Mouse (Mus musculus): ENCODE measurements around the gene Tdpoz3. TPM values are rescaled to one million over a fixed set of nuclear protein-coding genes. Genes with fewer than 3 reads are reported as not detected.
A peak's percentile ranks its signal among the peaks of the same experiment; 100 is the strongest.
"Not testable (repeated sequence)": the region's sequence is repeated elsewhere in the genome, so short reads cannot be mapped to it uniquely, and the experiment has no call there.

Tdpoz3 gene
- not detected in 2 replicates for polyA plus RNA-seq (2014; fragmentation: Nextera tagmentation; extraction: Ambion mirVana)

DNA sequence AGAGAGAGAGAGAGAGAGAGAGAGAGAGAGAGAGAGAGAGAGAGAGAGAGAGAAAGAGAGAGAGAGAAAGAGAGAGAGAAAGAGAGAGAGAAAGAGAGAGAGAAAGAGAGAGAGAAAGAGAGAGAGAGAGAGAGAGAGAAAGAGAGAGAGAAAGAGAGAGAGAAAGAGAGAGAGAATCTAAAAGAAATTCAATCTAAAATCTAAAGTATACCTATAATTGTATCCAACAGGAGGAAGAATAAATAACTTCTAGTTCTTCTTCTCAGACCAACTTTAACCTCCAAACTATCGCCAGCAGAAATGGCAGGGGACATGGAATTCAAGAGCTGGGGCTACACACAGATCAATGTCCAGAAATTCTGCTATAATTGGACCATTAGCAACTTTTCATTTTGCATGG lies at the start of gene Tdpoz3:
Gene Tdpoz3, plus strand, starts transcription at position 301 of the 400 bp plus-strand sequence.
- not testable (repeated sequence) for H3K27ac ChIP-seq (ENCODE audit: low read depth); DNase-seq (ENCODE audit: low spot score); H3K27me3 ChIP-seq (replicated peaks; ENCODE audit: control insufficient read depth, insufficient read depth, low read length); H3K4me1 ChIP-seq (replicated peaks; ENCODE audit: control insufficient read depth, insufficient read depth, low read length); H3K4me2 ChIP-seq (ENCODE audit: low read length); H3K4me3 ChIP-seq (ENCODE audit: low read depth, low read length); H3K36me3 ChIP-seq (ENCODE audit: control insufficient read depth, insufficient read depth, low read length); H3K9ac ChIP-seq (ENCODE audit: low read length); H3K9me3 ChIP-seq (ENCODE audit: control insufficient read depth, low read length); ATAC-seq (replicated peaks; ENCODE audit: low FRiP score, low TSS enrichment, low read depth)
- 75% methylated on average over 1 of the region's 1 CpGs for WGBS

DNA sequence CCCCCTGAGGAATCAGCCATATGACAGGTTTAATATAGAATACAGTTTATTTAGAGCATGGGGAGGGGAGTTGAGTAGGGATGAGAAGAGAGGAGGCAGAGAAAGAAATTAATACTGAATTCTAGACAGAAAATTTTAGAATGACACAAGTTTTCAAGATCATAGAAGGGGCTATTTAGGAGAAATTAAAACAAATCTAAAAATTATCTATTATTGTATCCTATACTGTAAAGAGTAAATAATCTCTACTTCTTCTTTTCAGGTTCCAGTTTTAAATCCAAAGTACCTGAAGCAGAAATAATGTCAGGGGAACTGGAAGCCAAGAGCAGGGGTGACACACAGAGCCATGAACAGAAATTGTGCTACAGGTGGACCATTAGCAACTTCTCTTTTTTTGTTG lies 29.7 kb upstream of the Tdpoz3 start, which contains the start of gene Tdpoz4:
Gene Tdpoz4, plus strand, starts transcription at position 301 of the 400 bp plus-strand sequence.
- not testable (repeated sequence) for H3K4me3 ChIP-seq (ENCODE audit: low read depth, low read length); DNase-seq (ENCODE audit: low spot score); ATAC-seq (replicated peaks; ENCODE audit: low FRiP score, low TSS enrichment, low read depth); H3K36me3 ChIP-seq (ENCODE audit: control insufficient read depth, insufficient read depth, low read length); H3K27me3 ChIP-seq (replicated peaks; ENCODE audit: control insufficient read depth, insufficient read depth, low read length); H3K27ac ChIP-seq (ENCODE audit: low read depth); H3K4me1 ChIP-seq (replicated peaks; ENCODE audit: control insufficient read depth, insufficient read depth, low read length); H3K9ac ChIP-seq (ENCODE audit: low read length); H3K4me2 ChIP-seq (ENCODE audit: low read length); H3K9me3 ChIP-seq (ENCODE audit: control insufficient read depth, low read length)

DNA sequence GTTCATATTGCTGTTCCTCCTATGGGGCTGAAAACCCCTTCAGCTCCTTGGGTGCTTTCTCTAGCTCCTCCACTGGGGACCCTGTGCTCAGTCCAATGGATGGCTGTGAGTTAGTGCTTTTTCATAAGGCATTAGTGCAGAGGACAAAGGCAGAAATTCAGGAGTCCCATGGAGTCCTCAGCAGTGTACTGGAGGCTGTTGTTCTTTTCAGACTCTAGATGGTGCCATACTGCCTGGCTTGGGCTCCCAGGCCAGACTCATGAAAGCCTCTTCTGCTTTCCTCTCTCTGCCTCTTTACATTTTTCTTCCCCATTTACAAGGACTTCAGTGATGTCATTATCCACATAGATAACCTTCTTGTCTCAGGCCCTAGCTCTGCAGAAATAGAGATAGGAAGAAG lies 12.5 kb upstream of the Tdpoz3 start:
- not testable (repeated sequence) for H3K4me1 ChIP-seq (replicated peaks; ENCODE audit: control insufficient read depth, insufficient read depth, low read length); H3K4me3 ChIP-seq (ENCODE audit: low read depth, low read length); H3K36me3 ChIP-seq (ENCODE audit: control insufficient read depth, insufficient read depth, low read length); DNase-seq (ENCODE audit: low spot score); H3K4me2 ChIP-seq (ENCODE audit: low read length); H3K27me3 ChIP-seq (replicated peaks; ENCODE audit: control insufficient read depth, insufficient read depth, low read length); H3K9ac ChIP-seq (ENCODE audit: low read length); H3K27ac ChIP-seq (ENCODE audit: low read depth); H3K9me3 ChIP-seq (ENCODE audit: control insufficient read depth, low read length)
- 0 out of 2 replicates have a peak, but pooled peaks have one; percentile 27 for ATAC-seq (replicated peaks; ENCODE audit: low FRiP score, low TSS enrichment, low read depth)

DNA sequence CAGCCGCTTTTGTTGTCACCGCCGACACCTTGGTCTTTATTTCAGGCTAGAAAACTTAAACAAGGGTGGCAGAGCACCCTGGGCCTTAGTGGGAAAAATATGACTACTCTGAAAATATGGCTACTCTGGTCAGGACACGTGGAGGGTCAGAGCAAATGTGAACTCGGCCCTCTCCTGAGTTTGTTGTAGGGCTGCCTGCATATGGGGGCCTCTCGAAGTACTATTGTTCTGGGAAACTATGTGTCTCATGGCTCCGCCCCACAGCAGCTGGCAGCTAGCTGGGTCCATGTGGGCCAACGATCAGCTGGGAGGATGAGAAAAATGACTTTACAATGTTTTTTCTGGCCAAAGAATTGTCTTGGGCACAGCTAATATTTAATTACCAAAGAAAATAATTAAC lies 33.1 kb downstream of the Tdpoz3 start:
- not testable (repeated sequence) for ATAC-seq (replicated peaks; ENCODE audit: low FRiP score, low TSS enrichment, low read depth)

DNA sequence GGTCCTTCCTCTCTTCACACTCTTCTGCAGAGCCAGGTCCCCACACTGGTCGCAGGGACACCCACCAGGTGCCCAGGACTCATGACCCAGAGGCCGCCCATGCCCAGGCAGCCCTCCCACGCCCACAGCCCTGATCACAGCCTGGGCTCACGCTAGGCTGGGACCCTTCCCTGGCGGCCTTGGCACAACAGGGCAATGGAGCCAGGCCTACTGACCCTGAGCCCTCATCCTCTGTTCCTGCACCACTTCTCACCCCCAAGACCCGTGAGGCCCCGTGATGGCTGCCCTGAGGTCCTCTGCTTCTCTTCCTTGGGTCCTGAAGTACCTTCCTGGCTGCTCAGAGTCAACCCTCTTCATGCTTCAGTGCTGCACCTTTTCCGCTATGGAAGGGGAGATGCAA lies 44.8 kb downstream of the Tdpoz3 start:
- ATAC-seq (replicated peaks; ENCODE audit: low FRiP score, low TSS enrichment, low read depth); DNase-seq (ENCODE audit: low spot score): not testable (repeated sequence)
- WGBS: 91% methylated on average over 7 of the region's 8 CpGs

More for the DNA sequence above, 33.1 kb downstream of the Tdpoz3 start:
- not testable (repeated sequence) for H3K9ac ChIP-seq (ENCODE audit: low read length); DNase-seq (ENCODE audit: low spot score); H3K4me2 ChIP-seq (ENCODE audit: low read length); H3K4me3 ChIP-seq (ENCODE audit: low read depth, low read length); H3K27me3 ChIP-seq (replicated peaks; ENCODE audit: control insufficient read depth, insufficient read depth, low read length); H3K4me1 ChIP-seq (replicated peaks; ENCODE audit: control insufficient read depth, insufficient read depth, low read length); H3K9me3 ChIP-seq (ENCODE audit: control insufficient read depth, low read length); H3K27ac ChIP-seq (ENCODE audit: low read depth); H3K36me3 ChIP-seq (ENCODE audit: control insufficient read depth, insufficient read depth, low read length)
- WGBS: 81% methylated on average over 8 of the region's 8 CpGs

More for the DNA sequence above, 44.8 kb downstream of the Tdpoz3 start:
- H3K36me3 ChIP-seq (ENCODE audit: control insufficient read depth, insufficient read depth, low read length); H3K4me3 ChIP-seq (ENCODE audit: low read depth, low read length); H3K27ac ChIP-seq (ENCODE audit: low read depth); H3K9me3 ChIP-seq (ENCODE audit: control insufficient read depth, low read length); H3K4me2 ChIP-seq (ENCODE audit: low read length); H3K27me3 ChIP-seq (replicated peaks; ENCODE audit: control insufficient read depth, insufficient read depth, low read length); H3K9ac ChIP-seq (ENCODE audit: low read length); H3K4me1 ChIP-seq (replicated peaks; ENCODE audit: control insufficient read depth, insufficient read depth, low read length): not testable (repeated sequence)

Other genes starting within 250 kb of the Tdpoz3 start
- not detected in 2 replicates for gene Tdpoz2, start 173.3 kb upstream of the Tdpoz3 start, polyA plus RNA-seq (2014; fragmentation: Nextera tagmentation; extraction: Ambion mirVana)
- gene Tdpoz1, start 149.7 kb upstream of the Tdpoz3 start, polyA plus RNA-seq (2014; fragmentation: Nextera tagmentation; extraction: Ambion mirVana): not detected in 2 replicates
- not detected in 2 replicates for gene Gm37596, start 132.9 kb upstream of the Tdpoz3 start, polyA plus RNA-seq (2014; fragmentation: Nextera tagmentation; extraction: Ambion mirVana)
- gene Gm5773, start 53.0 kb upstream of the Tdpoz3 start, polyA plus RNA-seq (2014; fragmentation: Nextera tagmentation; extraction: Ambion mirVana): not detected in 2 replicates
- gene Tdpoz4, start 29.6 kb upstream of the Tdpoz3 start, polyA plus RNA-seq (2014; fragmentation: Nextera tagmentation; extraction: Ambion mirVana): not detected in 2 replicates
- gene Gm9117, start 117.5 kb downstream of the Tdpoz3 start, polyA plus RNA-seq (2014; fragmentation: Nextera tagmentation; extraction: Ambion mirVana): not detected in 2 replicates
- gene Tdpoz5, start 135.3 kb downstream of the Tdpoz3 start, polyA plus RNA-seq (2014; fragmentation: Nextera tagmentation; extraction: Ambion mirVana): not detected in 2 replicates
- 0.48 and 0.68 TPM in 2 replicates for gene Gm9125, start 228.9 kb downstream of the Tdpoz3 start, polyA plus RNA-seq (2014; fragmentation: Nextera tagmentation; extraction: Ambion mirVana)
- gene Gm10697, start 246.6 kb downstream of the Tdpoz3 start, polyA plus RNA-seq (2014; fragmentation: Nextera tagmentation; extraction: Ambion mirVana): not detected in 2 replicates

Measured in intestine, embryonic 14.5 days (tissue).